Mouse (Mus musculus): Measurements from ENCODE around the gene Olfr372. TPM values are rescaled to one million over a fixed set of nuclear protein-coding genes. Genes with fewer than 3 reads are reported as not detected.

Olfr372 gene
- polyA plus RNA-seq, 1 experiment from 2014 or later: not detected

Other genes with a start within 250 kb of the Olfr372 start
- gene Zfp709, start 159.2 kb upstream of the Olfr372 start, polyA plus RNA-seq (2014; fragmentation: Nextera tagmentation; extraction: Ambion mirVana): 9.8 and 12.6 TPM in 2 replicates
- 18.8 and 19.4 TPM in 2 replicates for gene Zfp882, start 132.6 kb upstream of the Olfr372 start, polyA plus RNA-seq (2014; fragmentation: Nextera tagmentation; extraction: Ambion mirVana)
- gene Zfp617, start 132.6 kb upstream of the Olfr372 start, polyA plus RNA-seq (2014; fragmentation: Nextera tagmentation; extraction: Ambion mirVana): 36.9 and 42.3 TPM in 2 replicates
- gene Zfp961, start 90.2 kb upstream of the Olfr372 start, polyA plus RNA-seq (2014; fragmentation: Nextera tagmentation; extraction: Ambion mirVana): 16.8 and 23.3 TPM in 2 replicates
- 0.55 and 0.97 TPM in 2 replicates for gene Cyp4f18, start 31.6 kb upstream of the Olfr372 start, polyA plus RNA-seq (2014; fragmentation: Nextera tagmentation; extraction: Ambion mirVana)
- gene Olfr373, start 42.0 kb downstream of the Olfr372 start, polyA plus RNA-seq (2014; fragmentation: Nextera tagmentation; extraction: Ambion mirVana): not detected in 2 replicates
- gene Olfr374, start 65.8 kb downstream of the Olfr372 start, polyA plus RNA-seq (2014; fragmentation: Nextera tagmentation; extraction: Ambion mirVana): not detected in 2 replicates
- 123 and 197 TPM in 2 replicates for gene Tpm4, start 93.8 kb downstream of the Olfr372 start, polyA plus RNA-seq (2014; fragmentation: Nextera tagmentation; extraction: Ambion mirVana)
- gene Rab8a, start 120.0 kb downstream of the Olfr372 start, polyA plus RNA-seq (2014; fragmentation: Nextera tagmentation; extraction: Ambion mirVana): 64.8 and 69.9 TPM in 2 replicates
- not detected in 2 replicates for gene Hsh2d, start 148.4 kb downstream of the Olfr372 start, polyA plus RNA-seq (2014; fragmentation: Nextera tagmentation; extraction: Ambion mirVana)
- not detected in 2 replicates for gene Cib3, start 171.6 kb downstream of the Olfr372 start, polyA plus RNA-seq (2014; fragmentation: Nextera tagmentation; extraction: Ambion mirVana)
- gene Gm11034, start 172.4 kb downstream of the Olfr372 start, polyA plus RNA-seq (2014; fragmentation: Nextera tagmentation; extraction: Ambion mirVana): not detected in 2 replicates
- gene Fam32a, start 178.5 kb downstream of the Olfr372 start, polyA plus RNA-seq (2014; fragmentation: Nextera tagmentation; extraction: Ambion mirVana): 62.4 and 74.6 TPM in 2 replicates
- gene Ap1m1, start 198.8 kb downstream of the Olfr372 start, polyA plus RNA-seq (2014; fragmentation: Nextera tagmentation; extraction: Ambion mirVana): 235 and 260 TPM in 2 replicates